Mouse (Mus musculus) liver, postnatal 0 days (tissue): ENCODE results near the gene Ciz1.

Source experiments
- CTCF ChIP-seq: sonication (generic); IDR thresholded peaks from 2 replicates; pipeline ENCODE4 v1.5.1; 2016; ENCODE audit warnings: antibody characterized with exemption, low read depth
- EP300 ChIP-seq: IDR thresholded peaks from 2 replicates; pipeline ENCODE4 v1.6.1; 2016; ENCODE audit warnings: antibody characterized with exemption, low read depth, mild to moderate bottlenecking

- TF ChIP-seq CTCF: no peak
- TF ChIP-seq EP300: no peak
Measured at GRCm38 (mm10) chr2:32396695-32397094, 44.6 kb downstream of the Ciz1 start.
